Mouse (Mus musculus): ENCODE results near the gene Fscn1. TPM values are rescaled to one million over a fixed set of nuclear protein-coding genes. Genes with fewer than 3 reads are reported as not detected.

The Fscn1 gene
- polyA plus RNA-seq (2012; rRNA removed) = 21.2 and 22.8 TPM in 2 replicates

DNA sequence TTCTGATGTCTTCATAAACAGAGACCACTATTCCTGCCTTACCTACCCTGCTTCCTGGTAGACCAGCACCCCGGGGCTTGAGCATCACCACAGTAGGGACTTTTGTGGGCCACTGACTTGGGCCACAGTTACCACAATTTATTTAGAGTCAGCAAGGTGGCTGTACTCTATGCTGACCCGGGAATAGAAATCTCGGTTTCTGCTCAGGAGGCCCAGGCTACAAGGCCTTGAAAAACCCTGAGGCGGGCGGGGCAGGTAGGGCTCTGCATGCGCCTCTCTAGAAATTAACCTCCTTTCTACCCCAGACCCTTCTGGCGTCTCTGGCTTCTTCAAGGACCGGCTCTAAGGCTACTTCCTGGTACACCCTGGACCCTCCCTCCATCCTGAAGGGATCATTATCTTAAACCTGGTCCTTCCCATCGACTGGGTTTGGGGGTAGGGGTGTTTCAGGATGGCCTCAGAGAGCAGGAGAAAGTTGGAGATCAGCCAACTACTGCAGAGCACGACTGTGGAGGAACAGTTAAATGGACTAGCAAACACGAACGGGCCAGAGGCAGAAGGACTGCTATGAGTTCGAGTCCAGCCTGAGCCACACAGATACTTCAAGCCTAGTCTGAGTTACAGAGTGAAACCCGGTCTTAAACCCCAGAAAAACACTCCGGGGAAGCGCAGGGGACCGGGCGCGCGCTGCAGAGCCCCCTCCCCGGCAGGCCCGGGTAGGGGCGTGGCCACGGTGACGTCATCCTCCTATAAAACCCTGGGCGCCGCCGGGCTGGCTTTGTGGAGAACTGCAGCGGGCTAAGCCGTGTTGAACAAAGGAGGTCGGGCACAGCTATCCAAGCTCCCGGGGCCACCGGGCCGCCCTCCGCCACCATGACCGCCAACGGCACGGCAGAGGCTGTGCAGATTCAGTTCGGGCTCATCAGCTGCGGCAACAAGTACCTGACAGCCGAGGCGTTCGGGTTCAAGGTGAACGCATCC lies at the start of gene Fscn1:
Gene Fscn1 (plus strand): TSS at position 768 of the 981 bp plus-strand sequence.

Other genes with a start within 250 kb of the Fscn1 start
- 1.8 and 2.2 TPM in 2 replicates for gene Tnrc18, start 142.7 kb upstream of the Fscn1 start, polyA plus RNA-seq (2012; rRNA removed)
- 1.8 and 2.0 TPM in 2 replicates for gene Fbxl18, start 64.9 kb upstream of the Fscn1 start, polyA plus RNA-seq (2012; rRNA removed)
- 834 and 1,013 TPM in 2 replicates for gene Actb, start 53.6 kb upstream of the Fscn1 start, polyA plus RNA-seq (2012; rRNA removed)
- gene Rnf216, start 152.7 kb downstream of the Fscn1 start, polyA plus RNA-seq (2012; rRNA removed) = 9.2 and 9.6 TPM in 2 replicates
- not detected in 2 replicates for gene Olfr718-ps1, start 187.2 kb downstream of the Fscn1 start, polyA plus RNA-seq (2012; rRNA removed)
- gene Rbak, start 220.4 kb downstream of the Fscn1 start, polyA plus RNA-seq (2012; rRNA removed) = 1.9 and 2.0 TPM in 2 replicates
- gene Spdye4b, start 220.7 kb downstream of the Fscn1 start, polyA plus RNA-seq (2012; rRNA removed) = not detected in 2 replicates

Measured in liver, embryonic 14 days (tissue).